Mouse (Mus musculus): ENCODE data around the gene Gm11077. TPM values are rescaled to one million over a fixed set of nuclear protein-coding genes. Genes with fewer than 3 reads are reported as not detected.

Gene Gm11077
- polyA plus RNA-seq, 1 experiment, result not detected

DNA sequence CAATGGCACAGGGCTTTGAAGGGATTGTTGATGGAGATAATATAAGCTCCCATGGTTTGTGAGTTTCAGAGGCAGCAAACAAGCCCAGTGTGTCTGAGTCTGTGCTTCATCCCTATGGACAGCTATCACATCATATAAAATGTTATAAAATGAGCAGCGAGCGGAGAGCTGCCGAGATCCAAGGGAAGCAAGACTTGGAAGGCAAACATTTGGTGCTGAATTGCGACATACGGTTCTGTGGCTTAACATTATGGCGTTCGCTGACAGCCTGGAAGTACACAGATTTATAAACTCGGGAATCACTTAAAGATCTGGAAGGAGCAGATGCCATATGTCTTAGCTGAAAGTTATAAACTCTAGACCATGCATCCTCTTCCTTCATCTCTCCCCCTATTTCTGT lies 47.2 kb downstream of the Gm11077 start:
- H3K4me1 ChIP-seq, result no peaks in the 10 kb centered on the region
- peaks cover 7% of the 10 kb centered on the region for H3K9me3 ChIP-seq
- H3K4me3 ChIP-seq (replicated peaks), result no peak overlapping the region
- no peaks in the 10 kb centered on the region for H3K36me3 ChIP-seq (replicated peaks; ENCODE audit: low read length)
- no peaks in the 10 kb centered on the region for H3K27me3 ChIP-seq (replicated peaks)
- no peak for TF ChIP-seq FLI1 (IDR thresholded peaks at IDR 0.05; ENCODE audit: low read length)
- no peak for TF ChIP-seq GATA1 (IDR thresholded peaks at IDR 0.05; ENCODE audit: borderline replicate concordance, low read length)

DNA sequence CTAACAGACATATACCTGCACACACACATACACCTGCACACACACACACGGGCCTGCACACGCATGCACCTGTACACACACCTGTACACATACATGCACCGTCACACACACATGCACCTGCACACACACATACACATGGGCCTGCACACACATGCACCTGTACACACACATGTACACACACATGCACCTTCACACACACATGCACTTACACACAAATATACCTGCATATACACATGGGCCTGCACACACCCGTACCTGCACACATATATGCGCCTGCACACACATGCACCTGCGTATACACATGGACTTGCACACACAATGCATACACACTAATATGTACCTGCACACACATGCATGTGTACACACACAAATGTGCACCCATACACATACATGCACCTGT lies 53.4 kb downstream of the Gm11077 start:
- Histone ChIP-seq H3K27me3 (replicated peaks) (peaks cover 2% of the 10 kb centered on the region), H3K4me3 (replicated peaks) (peak overlapping the region; percentile 80), H3K9me3 (peaks cover 28% of the 10 kb centered on the region), H3K36me3 (replicated peaks; ENCODE audit: low read length) (no peaks in the 10 kb centered on the region), H3K4me1 (no peaks in the 10 kb centered on the region; the same call in 1 of the 2 replicates)
- TF ChIP-seq FLI1 (IDR thresholded peaks at IDR 0.05; ENCODE audit: low read length) (no peak), GATA1 (IDR thresholded peaks at IDR 0.05; ENCODE audit: borderline replicate concordance, low read length) (no peak)

- Histone ChIP-seq H3K27me3 (replicated peaks) (peaks cover 2% of the 10 kb centered on the region), H3K36me3 (replicated peaks; ENCODE audit: low read length) (no peaks in the 10 kb centered on the region), H3K4me3 (replicated peaks) (no peak overlapping the region), H3K4me1 (no peaks in the 10 kb centered on the region; the same call in 1 of the 2 replicates), H3K9me3 (peaks cover 24% of the 10 kb centered on the region; the same call in 1 of the 2 replicates)
- TF ChIP-seq GATA1 (IDR thresholded peaks at IDR 0.05; ENCODE audit: borderline replicate concordance, low read length), result no peak
- no peak for TF ChIP-seq FLI1 (IDR thresholded peaks at IDR 0.05; ENCODE audit: low read length)
Measured at GRCm38 (mm10) chr6:140786058-140786457, 57.0 kb downstream of the Gm11077 start.

DNA sequence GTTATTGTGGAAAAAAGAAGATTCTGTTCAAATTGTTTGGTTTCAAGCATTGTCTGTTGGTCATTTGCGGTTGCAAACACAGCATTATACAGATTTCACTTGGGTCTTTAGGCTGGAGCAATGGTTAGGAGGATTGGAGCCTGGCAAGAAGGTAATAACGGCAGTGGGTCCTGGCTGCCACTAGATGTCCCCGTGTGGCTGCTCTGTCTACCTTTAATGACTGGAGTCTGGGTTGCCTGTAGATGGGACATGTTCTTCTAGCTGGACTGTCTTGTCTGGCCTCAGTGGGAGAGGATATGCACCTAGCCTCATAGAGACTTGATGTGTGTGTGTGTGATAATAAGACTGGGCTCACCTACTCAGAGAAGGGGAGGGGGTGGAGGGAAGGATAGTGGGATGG lies 60.8 kb downstream of the Gm11077 start:
- H3K36me3 ChIP-seq (replicated peaks; ENCODE audit: low read length), result no peaks in the 10 kb centered on the region
- H3K4me1 ChIP-seq, result no peaks in the 10 kb centered on the region
- no peaks in the 10 kb centered on the region for H3K27me3 ChIP-seq (replicated peaks)
- no peak overlapping the region for H3K4me3 ChIP-seq (replicated peaks)
- TF ChIP-seq FLI1 (IDR thresholded peaks at IDR 0.05; ENCODE audit: low read length), result no peak
- TF ChIP-seq GATA1 (IDR thresholded peaks at IDR 0.05; ENCODE audit: borderline replicate concordance, low read length), result no peak
- peaks cover 4% of the 10 kb centered on the region; the same call in 1 of the 2 replicates for H3K9me3 ChIP-seq

- H3K4me1 ChIP-seq, result no peaks in the 10 kb centered on the region
- peaks cover 6% of the 10 kb centered on the region; the same call in 1 of the 2 replicates for H3K9me3 ChIP-seq
- TF ChIP-seq GATA1 (IDR thresholded peaks at IDR 0.05; ENCODE audit: borderline replicate concordance, low read length), result no peak
- no peak for TF ChIP-seq FLI1 (IDR thresholded peaks at IDR 0.05; ENCODE audit: low read length)
- H3K27me3 ChIP-seq (replicated peaks), result no peaks in the 10 kb centered on the region
- no peak overlapping the region for H3K4me3 ChIP-seq (replicated peaks)
- no peaks in the 10 kb centered on the region for H3K36me3 ChIP-seq (replicated peaks; ENCODE audit: low read length)
Measured at GRCm38 (mm10) chr6:140793676-140794262, 64.7 kb downstream of the Gm11077 start.

- no peak overlapping the region for H3K4me3 ChIP-seq (replicated peaks)
- TF ChIP-seq FLI1 (IDR thresholded peaks at IDR 0.05; ENCODE audit: low read length), result no peak
- TF ChIP-seq GATA1 (IDR thresholded peaks at IDR 0.05; ENCODE audit: borderline replicate concordance, low read length), result no peak
- no peaks in the 10 kb centered on the region for H3K36me3 ChIP-seq (replicated peaks; ENCODE audit: low read length)
- peaks cover 20% of the 10 kb centered on the region for H3K9me3 ChIP-seq
- no peaks in the 10 kb centered on the region for H3K27me3 ChIP-seq (replicated peaks)
- H3K4me1 ChIP-seq, result no peaks in the 10 kb centered on the region
Measured at GRCm38 (mm10) chr6:140798841-140799240, 69.8 kb downstream of the Gm11077 start.

GRCm38 (mm10) chr6:140799435-140800040 lies 70.5 kb downstream of the Gm11077 start:
- H3K4me3 ChIP-seq (replicated peaks), result no peak overlapping the region
- H3K36me3 ChIP-seq (replicated peaks; ENCODE audit: low read length), result no peaks in the 10 kb centered on the region
- H3K27me3 ChIP-seq (replicated peaks), result no peaks in the 10 kb centered on the region
- no peaks in the 10 kb centered on the region for H3K4me1 ChIP-seq
- TF ChIP-seq GATA1 (IDR thresholded peaks at IDR 0.05; ENCODE audit: borderline replicate concordance, low read length) (no peak), FLI1 (IDR thresholded peaks at IDR 0.05; ENCODE audit: low read length) (no peak)
- H3K9me3 ChIP-seq, result peaks cover 20% of the 10 kb centered on the region

DNA sequence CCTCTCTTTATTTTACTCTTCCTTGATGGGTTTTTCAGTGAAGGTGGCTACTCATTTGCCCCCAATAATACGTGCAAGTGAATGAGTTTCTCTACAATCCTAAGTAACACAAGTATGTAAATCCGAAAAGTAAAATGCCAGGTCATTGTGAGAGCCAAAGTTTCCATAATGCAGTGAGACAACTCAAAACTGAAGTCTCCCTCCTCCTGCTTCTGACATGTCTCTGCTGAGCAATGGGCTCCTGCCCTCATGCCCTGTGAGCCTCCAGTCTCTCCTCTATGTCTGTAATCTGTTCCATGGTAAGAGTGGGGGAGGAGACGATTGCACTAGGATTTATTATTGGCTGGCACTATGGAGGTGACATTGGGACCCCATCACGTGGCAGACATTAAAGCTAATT lies 71.5 kb downstream of the Gm11077 start:
- H3K4me1 ChIP-seq, result no peaks in the 10 kb centered on the region
- no peaks in the 10 kb centered on the region for H3K36me3 ChIP-seq (replicated peaks; ENCODE audit: low read length)
- TF ChIP-seq FLI1 (IDR thresholded peaks at IDR 0.05; ENCODE audit: low read length) (no peak), GATA1 (IDR thresholded peaks at IDR 0.05; ENCODE audit: borderline replicate concordance, low read length) (no peak)
- no peak overlapping the region for H3K4me3 ChIP-seq (replicated peaks)
- H3K9me3 ChIP-seq, result peaks cover 20% of the 10 kb centered on the region
- no peaks in the 10 kb centered on the region for H3K27me3 ChIP-seq (replicated peaks)

Other genes starting within 250 kb of the Gm11077 start
- 5.5 and 10.2 TPM in 2 replicates for gene Aebp2, start 106.6 kb upstream of the Gm11077 start, polyA plus RNA-seq (2012; ENCODE audit: insufficient read depth, low replicate concordance)

All from megakaryocyte, embryonic 14.5 days (primary cell).